Mouse (Mus musculus): ENCODE data around the gene Krt39.

Gene Krt39

GRCm38 (mm10) chr11:99471946-99472345, 49.2 kb downstream of the Krt39 start:
- DNase-seq (ENCODE audit: low read depth, low spot score) = no peak

GRCm38 (mm10) chr11:99469228-99469627, 51.9 kb downstream of the Krt39 start:
- DNase-seq (ENCODE audit: low read depth, low spot score) = no peak

- no peak for DNase-seq (ENCODE audit: low read depth, low spot score)
These were observed 52.6 kb downstream of the Krt39 start for GRCm38 (mm10) chr11:99468566-99468965.

DNA sequence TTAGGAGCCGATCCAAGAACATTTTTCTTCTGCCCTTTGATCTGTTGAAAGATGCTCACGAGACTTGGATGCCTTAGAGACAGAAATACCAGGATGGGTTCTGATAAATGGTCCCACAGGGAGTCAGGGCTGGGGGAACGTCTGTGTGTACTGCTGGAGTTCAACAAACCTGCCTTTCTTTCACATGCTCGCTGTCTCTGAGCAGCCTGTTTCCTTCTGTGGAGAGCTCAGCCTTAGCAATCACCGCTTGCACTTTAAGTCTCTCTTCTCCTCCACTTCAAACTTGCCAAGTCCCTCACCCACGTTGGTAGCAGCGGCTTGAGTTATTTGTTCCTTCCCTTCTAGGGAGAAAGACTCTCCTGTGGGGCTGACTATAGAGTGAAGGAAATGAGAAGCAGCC, 54.8 kb downstream of the Krt39 start:
- no peak for DNase-seq (ENCODE audit: low read depth, low spot score)

DNA sequence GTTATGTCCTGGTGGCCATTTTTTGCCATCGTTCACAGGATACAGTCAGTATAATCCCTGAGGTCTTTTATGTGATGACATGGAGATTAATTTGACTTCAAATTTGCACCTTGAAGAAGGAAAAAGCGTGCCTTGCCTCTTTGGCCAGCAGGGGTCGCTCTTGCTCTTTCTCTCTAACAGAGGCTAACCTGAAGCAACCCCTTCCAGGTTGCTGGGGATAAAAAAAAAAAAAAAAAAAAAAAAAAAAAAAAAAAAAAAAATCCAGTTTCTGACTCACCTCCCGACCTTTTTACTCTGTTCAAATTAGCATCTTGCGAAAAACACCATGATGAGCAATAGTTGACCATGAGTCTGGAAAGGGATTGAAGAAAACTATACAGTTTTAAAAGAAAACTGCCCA, 56.3 kb downstream of the Krt39 start:
- peak; percentile 79 for DNase-seq (ENCODE audit: low read depth, low spot score)
